Mouse (Mus musculus) left cerebral cortex, adult 8-10 months (tissue): ENCODE results near the gene Ltbp1. TPM values are rescaled to one million over a fixed set of nuclear protein-coding genes. Genes with fewer than 3 reads are reported as not detected.

ENCODE experiments used
- DNase-seq, 2 experiments: peaks; one replicate each; pipeline ENCODE4 v3.0.0; 2022; ENCODE audit warnings: low spot score in 2 of 2
- total RNA-seq, 4 experiments: library from RNA; stranded (reverse); gene quantifications; 2 replicates each; pipeline ENCODE4 v1.2.4; 2022

Gene Ltbp1
- total RNA-seq, 4 experiments from 2014 or later, result 7.6 to 9.1 (median 8.0) TPM

DNA sequence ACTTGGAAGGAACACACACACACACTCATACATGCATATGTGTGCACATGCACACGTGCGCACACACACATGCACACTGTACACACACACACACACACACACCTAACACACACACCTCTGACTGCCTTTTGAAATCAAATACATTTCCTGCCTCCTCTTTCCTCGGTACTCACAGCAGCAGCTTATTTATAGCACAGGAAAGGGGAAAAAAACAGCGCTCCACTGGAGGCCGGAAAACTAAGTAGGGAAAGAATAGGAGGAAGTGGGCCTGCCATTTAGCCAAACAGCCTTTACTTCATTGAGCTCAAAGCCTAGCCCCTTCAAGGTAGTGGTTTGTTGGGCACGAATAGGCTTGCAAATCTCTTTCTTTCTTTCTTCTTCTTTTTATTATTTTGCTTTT lies 430.2 kb downstream of the Ltbp1 start, which contains the start of gene Rasgrp3:
Gene Rasgrp3 (plus strand): TSS at position 298 of the 400 bp plus-strand sequence.
- DNase-seq, result no peak

DNA sequence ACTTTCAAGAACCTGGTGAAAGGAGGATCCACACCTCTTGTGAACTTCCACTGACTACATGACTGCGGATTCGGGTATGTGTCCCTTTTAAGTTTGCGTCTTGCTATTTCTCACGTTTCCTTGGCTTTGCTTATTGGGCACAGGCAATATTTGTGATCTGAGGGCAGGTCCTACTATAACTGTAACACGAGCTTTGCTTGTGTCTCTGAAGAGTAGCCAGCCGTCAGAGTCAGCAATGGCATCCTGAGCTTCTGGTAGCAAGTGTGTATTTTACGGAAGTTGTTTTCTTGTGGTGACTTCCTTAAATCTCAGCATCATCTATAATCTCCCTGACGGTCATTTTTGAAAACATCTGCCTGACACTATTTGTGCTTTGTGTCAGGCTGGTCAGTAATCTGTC lies 430.7 kb downstream of the Ltbp1 start:
- DNase-seq, result no peak

DNA sequence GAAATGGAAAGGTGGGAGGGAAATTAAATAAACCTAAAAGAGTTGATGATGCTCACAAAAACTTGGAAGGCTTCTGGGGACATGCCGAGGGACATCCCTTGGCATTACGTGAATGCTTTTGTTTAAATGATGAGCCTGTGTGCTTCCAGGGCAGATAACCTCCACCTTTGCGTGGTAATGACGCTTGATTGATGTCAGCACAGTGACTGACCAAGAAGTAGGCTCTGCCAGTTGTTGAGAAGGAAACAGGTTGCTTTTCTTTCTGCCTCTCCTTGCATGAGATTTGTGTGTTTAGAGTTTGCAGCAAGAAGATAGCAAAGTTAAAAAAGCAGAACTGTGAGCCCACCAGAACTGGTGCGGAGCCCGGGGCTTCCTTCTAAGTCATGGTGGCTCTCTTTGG lies 431.5 kb downstream of the Ltbp1 start:
- DNase-seq, result no peak

DNA sequence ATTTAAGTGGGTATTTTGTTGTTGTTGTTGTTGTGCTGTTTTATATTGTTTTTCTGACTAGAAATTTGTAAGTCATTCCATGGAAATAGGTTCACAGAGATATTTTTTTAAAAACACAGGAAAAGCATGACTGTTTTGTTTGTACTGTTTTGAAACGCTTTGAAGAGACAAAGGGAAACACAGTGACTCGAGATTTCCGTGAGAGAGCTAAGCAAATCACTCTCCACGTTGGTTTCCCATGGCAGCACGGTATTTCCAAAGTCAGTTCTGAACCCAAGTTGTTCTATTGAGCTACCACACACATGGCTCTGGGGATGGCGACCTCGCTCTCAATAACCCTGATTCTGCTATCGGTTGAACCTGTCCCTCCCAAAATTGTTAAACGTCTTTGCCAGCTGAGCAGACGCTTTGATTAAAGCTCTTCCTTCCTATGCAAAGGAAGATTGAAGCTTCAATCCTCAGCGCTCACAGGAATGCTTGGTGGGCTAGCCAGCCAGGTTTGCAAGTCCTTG lies 431.9 kb downstream of the Ltbp1 start:
- no peak for DNase-seq

DNA sequence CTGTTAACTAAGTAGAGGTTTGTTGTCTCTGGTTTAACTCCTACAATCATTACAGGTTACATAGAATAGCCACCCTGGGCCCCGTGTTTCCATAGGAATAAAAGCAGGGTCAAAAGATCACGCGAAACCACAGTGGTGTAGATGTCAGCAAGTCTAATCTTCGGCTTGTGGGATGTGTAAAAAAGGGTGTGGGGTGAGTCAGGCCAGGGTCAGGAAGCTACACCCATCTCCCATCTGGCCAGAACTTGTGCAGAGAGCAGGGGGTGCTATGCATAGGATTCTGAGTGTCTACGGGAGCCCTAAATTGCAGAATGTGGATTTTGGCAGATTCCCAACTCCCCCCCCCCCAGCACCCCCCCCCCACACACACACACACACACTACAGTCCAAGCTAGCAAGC lies 432.8 kb downstream of the Ltbp1 start:
- no peak for DNase-seq

DNA sequence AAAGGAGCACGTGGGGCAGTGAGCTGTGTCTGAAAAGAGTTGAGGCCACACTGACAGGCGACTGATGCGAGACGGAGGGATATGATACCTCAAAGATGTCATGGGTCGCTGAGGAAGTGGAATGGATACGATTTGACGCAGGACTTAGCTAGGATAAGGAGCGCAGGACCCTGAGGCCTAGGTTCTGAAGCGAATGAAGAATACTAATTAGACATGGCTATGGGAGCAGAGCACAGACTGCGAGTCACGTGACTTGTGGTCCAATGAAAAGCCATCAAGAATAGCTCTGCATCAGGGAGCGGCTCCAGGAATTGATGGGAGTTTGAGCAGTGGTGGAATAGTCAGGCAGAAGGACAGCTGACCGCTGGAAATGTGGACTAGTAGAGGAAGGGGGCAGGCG lies 433.7 kb downstream of the Ltbp1 start:
- DNase-seq, result no peak

DNA sequence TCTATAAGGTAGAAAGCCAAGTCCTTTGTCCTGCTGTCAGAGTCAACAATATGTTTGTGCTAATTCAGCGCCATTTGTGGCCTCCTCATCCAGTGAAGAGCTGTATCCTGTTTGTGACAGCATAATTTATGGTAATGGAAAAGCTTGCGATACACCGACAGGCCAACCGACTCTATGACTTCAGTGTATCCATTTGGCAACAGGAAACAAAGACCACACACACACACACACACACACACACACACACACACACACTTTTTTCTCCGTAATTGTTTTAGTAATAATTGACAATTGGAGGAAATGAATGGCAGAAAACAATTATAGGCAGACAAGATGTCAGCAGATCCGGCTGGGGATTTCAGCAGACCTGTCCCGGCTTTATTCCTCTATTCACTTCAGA lies 435.3 kb downstream of the Ltbp1 start:
- DNase-seq, result no peak

DNA sequence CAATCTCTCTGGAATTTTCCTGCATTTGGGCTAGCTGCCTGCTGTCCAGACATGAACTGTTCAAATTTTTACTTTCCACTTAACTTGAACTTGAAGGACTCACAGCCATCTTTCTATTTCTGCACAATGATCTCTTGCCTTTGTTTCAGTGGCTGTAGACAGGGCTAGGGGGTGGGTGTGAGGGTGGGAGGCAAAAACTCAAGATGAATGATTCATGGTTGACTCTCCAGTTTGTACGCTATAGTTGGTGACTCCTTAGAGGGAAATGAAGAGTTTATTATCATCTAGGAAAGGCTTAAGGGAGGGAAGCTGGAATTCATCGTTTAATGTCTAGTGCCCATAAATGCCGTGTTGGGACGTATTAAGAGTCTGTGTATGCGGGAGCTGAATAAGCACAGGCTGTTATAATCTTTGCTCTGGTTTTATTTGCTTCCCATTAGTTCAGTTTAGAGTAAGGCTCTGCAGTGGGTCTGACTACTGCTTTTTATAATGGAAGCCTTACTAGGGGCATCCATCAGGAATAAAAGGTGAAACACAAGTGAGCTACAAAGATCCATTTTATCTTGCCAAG lies 436.0 kb downstream of the Ltbp1 start:
- no peak for DNase-seq
